Mouse (Mus musculus) urinary bladder, postnatal 10 days (tissue): ENCODE data around the gene Dusp7.

Source experiments
- DNase-seq: peaks from one replicate; pipeline ENCODE4 v3.0.0; 2022; ENCODE audit warnings: low spot score

Dusp7 gene

DNA sequence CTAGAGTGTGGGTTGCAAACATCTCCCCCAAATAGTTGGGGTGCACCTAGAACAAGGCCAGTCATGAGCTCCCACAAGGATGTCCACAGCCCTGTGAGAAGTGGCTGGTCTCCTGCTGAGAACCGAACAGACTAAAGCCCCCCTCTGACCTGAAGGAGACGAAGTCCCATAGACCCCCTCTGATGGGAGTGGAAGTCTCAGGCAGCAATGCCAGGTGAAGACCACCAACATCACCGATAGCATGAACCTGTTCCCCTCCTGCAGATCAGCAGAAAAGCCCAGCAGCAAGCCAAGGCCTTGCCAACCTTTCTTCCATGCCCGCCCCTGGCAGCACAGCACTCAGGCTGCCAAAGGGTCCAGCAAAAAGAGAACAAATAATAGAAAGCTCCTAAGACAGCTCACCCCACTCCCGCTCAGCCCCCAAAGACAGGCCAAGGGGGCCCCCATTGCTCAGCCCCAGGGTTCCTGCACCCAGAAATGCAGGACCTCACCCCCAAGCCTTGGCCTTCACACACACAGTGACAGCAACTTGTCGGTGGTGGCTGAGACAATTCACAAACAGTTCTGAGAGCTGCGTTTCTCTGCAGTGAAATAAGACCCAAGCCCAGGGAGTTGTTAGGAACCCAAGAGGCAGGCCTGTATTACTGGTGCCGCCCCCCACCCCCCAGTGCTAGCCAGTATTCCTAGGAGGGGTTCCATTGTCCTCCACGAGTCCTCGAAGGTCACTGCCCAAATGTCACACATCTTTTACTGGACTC is 13.0 kb upstream of the Dusp7 start:
- DNase-seq: no peak

GRCm38 (mm10) chr9:106355975-106356286 is 12.5 kb upstream of the Dusp7 start:
- no peak for DNase-seq

GRCm38 (mm10) chr9:106356323-106356844 is 12.0 kb upstream of the Dusp7 start:
- DNase-seq: no peak

DNA sequence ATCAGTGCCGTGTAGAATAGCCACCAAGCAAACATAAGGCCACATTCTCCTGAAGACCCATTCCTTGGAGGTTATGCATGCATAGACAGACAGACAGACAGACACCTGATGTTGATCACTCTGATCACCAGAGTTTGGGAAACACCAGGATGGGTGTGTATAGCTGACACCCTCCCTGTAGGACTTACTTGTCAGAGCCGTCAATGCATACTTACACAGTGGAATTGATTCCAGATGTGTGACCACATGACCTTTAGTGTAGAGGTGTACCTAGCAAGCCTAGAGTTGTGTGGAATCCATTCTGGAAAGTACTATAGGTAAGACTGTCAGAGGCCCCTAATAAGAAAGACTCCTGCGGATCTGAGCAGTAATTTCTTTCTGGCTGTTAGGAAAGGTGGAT is 11.3 kb upstream of the Dusp7 start:
- DNase-seq: no peak

GRCm38 (mm10) chr9:106359297-106359696 is 9.1 kb upstream of the Dusp7 start:
- DNase-seq: no peak

- DNase-seq: no peak
Observed at GRCm38 (mm10) chr9:106361140-106361539, 7.3 kb upstream of the Dusp7 start.

GRCm38 (mm10) chr9:106365333-106365732 is 3.1 kb upstream of the Dusp7 start:
- no peak for DNase-seq

GRCm38 (mm10) chr9:106366188-106366587 is 2.2 kb upstream of the Dusp7 start:
- no peak for DNase-seq

DNA sequence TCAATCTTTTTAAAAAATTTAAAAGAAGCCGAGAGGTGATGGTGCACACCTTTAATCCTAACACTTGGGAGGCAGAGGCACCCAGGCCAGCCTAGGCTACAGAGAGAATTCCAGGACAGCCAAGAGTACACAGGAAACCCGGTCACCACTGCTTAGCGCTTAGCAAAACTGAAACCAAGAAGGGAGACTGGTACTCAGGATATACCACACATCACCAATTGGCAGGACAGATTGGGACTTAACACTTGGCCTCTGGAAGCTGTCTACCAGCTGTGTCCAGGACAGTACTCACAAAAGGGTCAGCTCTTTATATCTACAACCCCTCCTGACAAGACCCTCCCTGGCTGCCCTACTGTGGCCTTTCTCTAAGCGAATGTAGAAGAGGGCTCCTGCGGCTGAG is 1.4 kb upstream of the Dusp7 start:
- no peak for DNase-seq

DNA sequence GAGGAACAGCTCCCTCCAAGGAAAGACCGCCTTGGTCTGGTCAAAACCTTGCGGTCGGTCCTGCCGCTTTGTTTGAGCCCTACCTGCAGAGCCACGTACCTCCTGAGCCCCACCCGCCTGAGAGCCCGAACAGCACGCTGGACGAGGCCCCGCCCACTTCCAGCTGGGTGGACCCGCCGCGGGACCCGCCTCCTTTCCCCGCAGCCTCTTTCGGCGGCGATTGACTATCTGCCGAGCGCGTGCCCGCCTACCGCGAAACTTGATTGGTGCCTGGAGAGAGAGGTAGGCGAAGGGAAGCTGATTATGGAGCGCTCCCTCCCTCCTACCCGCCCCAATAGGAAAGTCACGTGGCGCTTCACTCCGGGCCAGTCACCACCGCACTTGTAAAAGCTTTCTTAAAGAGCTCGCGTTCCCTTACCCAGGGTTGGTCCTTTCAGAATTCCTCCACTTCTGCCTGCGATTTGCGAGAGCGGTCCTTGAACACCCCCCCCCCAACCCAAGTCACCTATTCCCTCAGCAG is 780 bp upstream of the Dusp7 start:
- DNase-seq: peak; percentile 95

GRCm38 (mm10) chr9:106368831-106369501 is 534 bp downstream of the Dusp7 start:
- no peak for DNase-seq

DNA sequence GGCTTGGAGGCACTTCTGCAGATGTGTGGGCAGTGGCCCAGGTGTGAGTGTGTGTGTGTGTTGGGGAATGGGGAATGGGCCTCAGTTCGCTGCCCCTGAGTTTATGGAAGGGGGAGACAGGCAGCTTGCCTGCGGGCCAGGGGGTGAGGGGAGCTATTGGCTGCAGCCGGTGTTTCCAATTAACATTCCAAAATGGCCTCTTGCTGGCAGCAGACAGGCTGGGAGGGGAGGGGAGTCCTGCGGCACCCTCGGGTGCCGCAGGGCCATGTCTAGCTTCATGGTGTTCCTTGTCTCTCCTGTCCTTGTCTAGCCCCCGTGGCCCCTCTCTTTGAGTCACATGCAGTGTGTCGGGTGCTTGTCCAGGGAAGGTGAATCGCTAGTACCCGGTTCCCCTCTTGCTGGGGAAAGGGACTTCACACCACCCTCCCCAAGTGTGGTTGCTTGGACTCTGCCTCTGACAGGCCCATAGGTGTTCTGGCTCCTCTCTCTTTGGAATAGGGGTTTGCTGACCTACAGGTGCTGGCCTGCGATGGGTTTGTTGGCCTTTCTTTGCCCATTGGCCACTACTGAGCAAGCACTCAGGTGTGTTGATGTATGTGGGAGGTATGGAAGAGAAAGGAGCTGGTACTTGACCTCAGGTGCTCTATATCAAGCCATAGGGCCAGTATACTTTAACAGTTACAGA is 1.5 kb downstream of the Dusp7 start:
- DNase-seq: no peak

DNA sequence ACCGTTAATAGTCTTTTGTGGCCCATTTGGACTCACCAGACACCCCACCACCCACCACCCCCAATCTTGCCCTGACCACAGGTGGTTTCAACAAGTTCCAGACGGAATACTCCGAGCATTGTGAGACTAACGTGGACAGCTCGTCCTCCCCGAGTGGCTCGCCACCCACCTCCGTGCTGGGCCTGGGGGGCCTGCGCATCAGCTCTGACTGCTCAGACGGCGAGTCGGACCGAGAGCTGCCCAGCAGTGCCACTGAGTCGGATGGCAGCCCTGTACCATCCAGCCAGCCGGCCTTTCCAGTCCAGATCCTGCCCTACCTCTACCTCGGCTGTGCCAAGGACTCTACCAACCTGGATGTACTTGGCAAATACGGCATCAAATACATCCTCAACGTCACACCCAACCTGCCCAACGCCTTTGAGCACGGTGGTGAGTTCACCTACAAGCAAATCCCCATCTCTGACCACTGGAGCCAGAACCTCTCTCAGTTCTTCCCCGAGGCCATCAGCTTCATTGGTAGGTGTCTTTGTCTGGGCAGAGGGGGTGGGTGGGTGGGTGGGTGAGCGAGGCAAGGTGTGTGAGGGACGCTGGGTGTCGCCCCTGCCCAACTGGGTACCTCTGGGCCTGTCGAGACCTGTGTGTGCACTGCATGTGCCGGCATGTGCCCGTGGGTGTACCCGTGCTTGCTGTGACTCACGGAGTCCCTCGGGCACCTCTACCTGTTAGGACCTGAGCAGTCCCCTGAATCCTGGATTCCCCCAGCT is 2.4 kb downstream of the Dusp7 start:
- DNase-seq: no peak

GRCm38 (mm10) chr9:106371384-106371671 is 2.9 kb downstream of the Dusp7 start:
- no peak for DNase-seq

- DNase-seq: no peak
Observed at GRCm38 (mm10) chr9:106371776-106372175, 3.3 kb downstream of the Dusp7 start.

DNA sequence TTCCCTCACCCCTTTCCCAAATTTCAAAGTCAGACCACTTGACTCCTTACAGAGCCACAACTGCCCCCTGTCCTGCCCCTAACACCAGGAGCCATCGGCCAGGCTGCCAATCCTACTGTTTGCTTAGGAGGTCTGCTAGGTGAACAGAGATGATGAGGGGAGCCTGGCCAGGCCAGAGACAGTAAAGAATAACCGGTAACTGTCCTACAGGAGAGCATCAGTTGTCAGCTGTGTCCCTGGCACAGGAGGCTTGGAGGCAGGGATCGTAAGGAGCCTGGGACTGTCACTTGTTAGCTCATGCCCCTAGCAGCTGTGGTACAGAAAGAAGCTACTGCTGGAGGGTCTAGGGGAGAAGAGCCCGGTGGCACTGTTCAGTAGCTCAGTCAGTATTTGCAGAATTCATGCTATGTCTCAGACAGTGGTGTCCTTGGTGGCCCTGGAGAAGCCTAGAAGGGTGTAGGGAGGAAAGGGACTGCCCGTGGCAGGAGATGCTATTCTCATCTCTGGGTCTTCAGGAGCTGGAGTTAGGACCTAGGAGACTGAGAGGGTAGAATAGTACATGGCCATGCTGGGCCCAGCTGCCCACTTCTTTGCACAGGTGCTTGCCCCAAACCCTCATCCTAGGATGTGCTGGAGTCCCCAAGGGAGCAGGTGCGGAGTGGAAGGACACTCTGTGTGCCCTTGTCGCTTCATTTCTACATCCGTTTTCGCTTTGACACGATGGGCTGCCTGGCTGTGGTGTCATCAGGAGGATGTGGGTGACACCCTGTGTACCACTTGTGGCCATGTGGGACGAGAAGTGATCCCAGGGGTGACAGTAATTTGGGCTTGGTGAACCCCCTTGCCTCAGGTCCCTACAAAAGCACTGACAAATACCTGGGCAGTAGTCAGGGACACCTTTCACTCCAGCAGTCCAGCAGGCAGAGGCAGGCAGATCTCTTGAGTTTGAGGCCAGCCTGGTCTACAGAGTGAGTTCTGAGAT is 4.3 kb downstream of the Dusp7 start:
- DNase-seq: no peak

DNA sequence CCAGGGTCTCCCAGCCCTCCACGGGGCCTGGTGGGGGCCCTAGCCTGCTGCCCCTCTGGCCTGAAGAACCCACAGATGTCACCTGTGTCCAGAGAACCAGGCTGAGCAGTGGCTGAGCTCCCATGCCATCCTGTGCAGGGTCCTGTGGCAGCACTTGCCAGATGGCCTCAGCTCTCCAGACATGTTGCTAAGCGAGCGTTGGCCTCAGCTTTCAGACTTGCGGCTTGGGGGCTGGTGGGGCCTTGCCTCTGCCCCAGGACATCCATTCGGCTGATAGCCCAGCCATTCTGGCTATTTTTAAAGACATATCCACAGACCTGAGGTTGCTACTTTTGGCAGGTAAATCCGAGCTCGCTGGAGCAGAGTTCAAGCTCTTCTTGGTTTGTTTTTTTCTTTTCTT is 5.5 kb downstream of the Dusp7 start:
- no peak for DNase-seq

GRCm38 (mm10) chr9:106377247-106377646 is 8.8 kb downstream of the Dusp7 start:
- DNase-seq: no peak

DNA sequence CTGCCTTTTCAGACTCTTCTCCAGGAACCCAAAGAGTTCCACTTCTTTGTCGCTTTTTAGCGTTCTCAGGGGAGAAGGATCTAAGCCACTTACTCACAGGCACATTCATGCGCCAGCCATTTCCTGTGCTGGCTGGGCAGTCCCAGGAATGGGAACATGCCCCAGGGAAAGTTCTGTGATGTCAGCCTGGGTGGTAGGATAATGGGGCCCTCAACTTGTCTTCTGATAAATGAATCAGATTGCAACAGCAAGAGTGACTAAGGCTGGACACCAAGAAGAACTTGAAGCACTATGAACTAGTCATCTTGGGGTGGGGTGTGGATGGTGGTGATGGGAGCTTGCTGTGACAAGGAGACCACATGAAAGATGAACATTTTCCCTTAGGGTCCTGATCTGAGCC is 9.6 kb downstream of the Dusp7 start:
- DNase-seq: no peak

GRCm38 (mm10) chr9:106378753-106379152 is 10.3 kb downstream of the Dusp7 start:
- no peak for DNase-seq

DNA sequence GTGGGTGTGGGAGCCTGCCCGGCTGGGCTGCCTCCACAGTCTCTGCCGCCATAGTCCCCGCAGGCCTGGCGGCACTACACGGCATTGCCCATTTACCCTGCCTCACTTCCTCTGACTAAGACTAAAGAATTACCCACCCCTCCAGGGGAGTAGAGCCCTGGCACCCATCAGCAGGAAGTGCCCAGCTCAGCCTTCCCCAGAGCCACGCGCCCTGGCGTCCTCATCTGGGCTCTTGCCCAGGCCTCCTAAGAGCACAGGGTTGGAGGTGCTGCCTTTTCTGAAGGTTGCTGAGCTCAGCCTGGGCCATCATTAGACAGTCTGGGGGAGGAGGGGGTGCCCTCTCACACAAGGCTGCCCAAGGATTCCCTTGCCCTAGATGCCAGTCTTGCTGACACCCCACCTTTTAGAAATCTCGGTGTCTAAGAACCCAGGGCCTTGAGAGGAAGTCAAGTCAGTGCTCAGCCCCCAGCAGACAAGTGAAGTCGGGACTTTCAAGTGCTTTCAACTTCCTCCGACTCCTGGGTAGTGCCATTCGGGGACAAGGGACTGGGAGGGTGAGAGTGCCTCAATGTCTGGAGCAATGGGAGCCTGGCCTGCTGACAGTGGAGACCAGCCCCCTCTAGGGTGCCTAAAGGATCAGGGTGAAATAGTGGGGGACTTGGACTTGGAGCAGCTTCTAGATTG is 17.9 kb downstream of the Dusp7 start:
- DNase-seq: no peak
